14 mouse cellular contexts compared by ENCODE assay signal in genomic region chr6:49750544-49750943, GRCm38 (mm10).
"Had no signal": no experiment of that assay in that cellular context is flagged by ENCODE, and none has a peak within 500 bp of the region (broad histone marks: within the 10 kb centered on the region; RNA-seq: fewer than 3 reads in every experiment).

No protein-coding gene starts in this region.

- H3K27me3 ChIP-seq: limb, embryonic 13.5 days; neural tube, embryonic 12.5 days had no signal

- H3K36me3 ChIP-seq: limb, embryonic 13.5 days; neural tube, embryonic 12.5 days had no signal

- H3K27ac ChIP-seq: limb, embryonic 13.5 days; liver, embryonic 14.5 days; neural tube, embryonic 12.5 days had no signal

- H3K9ac ChIP-seq: limb, embryonic 13.5 days; liver, embryonic 14.5 days; neural tube, embryonic 12.5 days had no signal

- H3K4me1 ChIP-seq: limb, embryonic 13.5 days; neural tube, embryonic 12.5 days had no signal

- H3K4me2 ChIP-seq: limb, embryonic 13.5 days; neural tube, embryonic 12.5 days had no signal

- DNase-seq: kidney, adult 11 months; kidney, adult 9 months; kidney, postnatal 14 days; layer of hippocampus, adult 9-11 months; layer of hippocampus, postnatal 36 days; left cerebral cortex, postnatal 4 days; lung, adult 18-20 months; lung, postnatal 10 days; midbrain, embryonic 14.5 days; thymus, adult 18-20 months; thymus, postnatal 25 days had no signal

- H3K4me3 ChIP-seq: limb, embryonic 13.5 days; neural tube, embryonic 12.5 days had no signal

- H3K9me3 ChIP-seq: limb, embryonic 13.5 days; neural tube, embryonic 12.5 days had no signal
